Mouse (Mus musculus): ENCODE data around the gene Fam25c. TPM values are rescaled to one million over a fixed set of nuclear protein-coding genes. Genes with fewer than 3 reads are reported as not detected.
"Not testable (repeated sequence)": the region's sequence is repeated elsewhere in the genome, so short reads cannot be mapped to it uniquely, and the experiment has no call there.

Gene Fam25c
- polyA plus RNA-seq, 1 experiment: not detected

- Histone ChIP-seq H3K4me1 (ENCODE audit: control insufficient read depth, insufficient read depth, low read length) (no peaks in the 10 kb centered on the region), H3K27ac (ENCODE audit: control insufficient read depth, insufficient read depth, low read depth, low read length, poor library complexity) (no peak overlapping the region), H3K4me3 (replicated peaks; ENCODE audit: control insufficient read depth, low read depth, low read length) (no peak overlapping the region)
- no peak for TF ChIP-seq POLR2A (IDR thresholded peaks at IDR 0.05; ENCODE audit: borderline replicate concordance, control insufficient read depth, low read depth, low read length)
- 89% methylated on average over 2 of the region's 2 CpGs for WGBS
Observed at GRCm38 (mm10) chr14:34371763-34372162, 16.5 kb upstream of the Fam25c start.

GRCm38 (mm10) chr14:34370921-34371320, 15.7 kb upstream of the Fam25c start:
- H3K4me3 ChIP-seq (replicated peaks; ENCODE audit: control insufficient read depth, low read depth, low read length): no peak overlapping the region
- no peak overlapping the region for H3K27ac ChIP-seq (ENCODE audit: control insufficient read depth, insufficient read depth, low read depth, low read length, poor library complexity)
- no peaks in the 10 kb centered on the region for H3K4me1 ChIP-seq (ENCODE audit: control insufficient read depth, insufficient read depth, low read length)
- TF ChIP-seq CTCF (IDR thresholded peaks at IDR 0.05; ENCODE audit: control insufficient read depth, insufficient read depth, low read length) (no peak), POLR2A (IDR thresholded peaks at IDR 0.05; ENCODE audit: borderline replicate concordance, control insufficient read depth, low read depth, low read length) (no peak)
- WGBS: 81% methylated on average over 3 of the region's 3 CpGs

- TF ChIP-seq POLR2A (IDR thresholded peaks at IDR 0.05; ENCODE audit: borderline replicate concordance, control insufficient read depth, low read depth, low read length): no peak
- TF ChIP-seq CTCF (IDR thresholded peaks at IDR 0.05; ENCODE audit: control insufficient read depth, insufficient read depth, low read length): peak; percentile 13; the same call in 1 of the 2 replicates
- Histone ChIP-seq H3K27ac (ENCODE audit: control insufficient read depth, insufficient read depth, low read depth, low read length, poor library complexity) (no peak overlapping the region), H3K4me3 (replicated peaks; ENCODE audit: control insufficient read depth, low read depth, low read length) (no peak overlapping the region), H3K4me1 (ENCODE audit: control insufficient read depth, insufficient read depth, low read length) (no peaks in the 10 kb centered on the region)
- 65% methylated on average over 3 of the region's 3 CpGs for WGBS
Observed at GRCm38 (mm10) chr14:34370203-34370602, 15.0 kb upstream of the Fam25c start.

GRCm38 (mm10) chr14:34365147-34365507, 9.9 kb upstream of the Fam25c start:
- Histone ChIP-seq H3K27ac (ENCODE audit: control insufficient read depth, insufficient read depth, low read depth, low read length, poor library complexity) (no peak overlapping the region), H3K4me3 (replicated peaks; ENCODE audit: control insufficient read depth, low read depth, low read length) (no peak overlapping the region), H3K4me1 (ENCODE audit: control insufficient read depth, insufficient read depth, low read length) (no peaks in the 10 kb centered on the region)
- WGBS: 83% methylated on average over 2 of the region's 2 CpGs
- TF ChIP-seq CTCF (IDR thresholded peaks at IDR 0.05; ENCODE audit: control insufficient read depth, insufficient read depth, low read length) (no peak), POLR2A (IDR thresholded peaks at IDR 0.05; ENCODE audit: borderline replicate concordance, control insufficient read depth, low read depth, low read length) (no peak)

GRCm38 (mm10) chr14:34364254-34365146, 9.3 kb upstream of the Fam25c start:
- not testable (repeated sequence) for H3K27ac ChIP-seq (ENCODE audit: control insufficient read depth, insufficient read depth, low read depth, low read length, poor library complexity); H3K4me1 ChIP-seq (ENCODE audit: control insufficient read depth, insufficient read depth, low read length); H3K4me3 ChIP-seq (replicated peaks; ENCODE audit: control insufficient read depth, low read depth, low read length)
- WGBS: 81% methylated on average over 15 of the region's 15 CpGs

- TF ChIP-seq CTCF (IDR thresholded peaks at IDR 0.05; ENCODE audit: control insufficient read depth, insufficient read depth, low read length): no peak
- TF ChIP-seq POLR2A (IDR thresholded peaks at IDR 0.05; ENCODE audit: borderline replicate concordance, control insufficient read depth, low read depth, low read length): no peak
- Histone ChIP-seq H3K4me1 (ENCODE audit: control insufficient read depth, insufficient read depth, low read length) (no peaks in the 10 kb centered on the region), H3K4me3 (replicated peaks; ENCODE audit: control insufficient read depth, low read depth, low read length) (no peak overlapping the region), H3K27ac (ENCODE audit: control insufficient read depth, insufficient read depth, low read depth, low read length, poor library complexity) (no peak overlapping the region; the same call in 1 of the 2 replicates)
- WGBS: 14% methylated on average over 32 of the region's 32 CpGs
Observed at GRCm38 (mm10) chr14:34363490-34364253, 8.4 kb upstream of the Fam25c start.

GRCm38 (mm10) chr14:34362726-34363445, 7.7 kb upstream of the Fam25c start:
- Histone ChIP-seq H3K27ac (ENCODE audit: control insufficient read depth, insufficient read depth, low read depth, low read length, poor library complexity) (no peak overlapping the region), H3K4me1 (ENCODE audit: control insufficient read depth, insufficient read depth, low read length) (no peaks in the 10 kb centered on the region), H3K4me3 (replicated peaks; ENCODE audit: control insufficient read depth, low read depth, low read length) (no peak overlapping the region)
- peak; percentile 52 for TF ChIP-seq CTCF (IDR thresholded peaks at IDR 0.05; ENCODE audit: control insufficient read depth, insufficient read depth, low read length)
- no peak for TF ChIP-seq POLR2A (IDR thresholded peaks at IDR 0.05; ENCODE audit: borderline replicate concordance, control insufficient read depth, low read depth, low read length)
- 49% methylated on average over 18 of the region's 18 CpGs for WGBS

- no peak overlapping the region for H3K27ac ChIP-seq (ENCODE audit: control insufficient read depth, insufficient read depth, low read depth, low read length, poor library complexity)
- no peaks in the 10 kb centered on the region for H3K4me1 ChIP-seq (ENCODE audit: control insufficient read depth, insufficient read depth, low read length)
- WGBS: 47% methylated on average over 4 of the region's 4 CpGs
- H3K4me3 ChIP-seq (replicated peaks; ENCODE audit: control insufficient read depth, low read depth, low read length): no peak overlapping the region
- no peak for TF ChIP-seq CTCF (IDR thresholded peaks at IDR 0.05; ENCODE audit: control insufficient read depth, insufficient read depth, low read length)
- TF ChIP-seq POLR2A (IDR thresholded peaks at IDR 0.05; ENCODE audit: borderline replicate concordance, control insufficient read depth, low read depth, low read length): no peak
Observed at GRCm38 (mm10) chr14:34362135-34362534, 6.9 kb upstream of the Fam25c start.

Data from bone marrow, adult 2 months (tissue).